Mouse (Mus musculus): Measurements from ENCODE around the gene Arhgap23. TPM values are rescaled to one million over a fixed set of nuclear protein-coding genes. Genes with fewer than 3 reads are reported as not detected.

Arhgap23 gene
- total RNA-seq, 2 experiments from 2014 or later: 12.5 to 13.5 TPM

DNA sequence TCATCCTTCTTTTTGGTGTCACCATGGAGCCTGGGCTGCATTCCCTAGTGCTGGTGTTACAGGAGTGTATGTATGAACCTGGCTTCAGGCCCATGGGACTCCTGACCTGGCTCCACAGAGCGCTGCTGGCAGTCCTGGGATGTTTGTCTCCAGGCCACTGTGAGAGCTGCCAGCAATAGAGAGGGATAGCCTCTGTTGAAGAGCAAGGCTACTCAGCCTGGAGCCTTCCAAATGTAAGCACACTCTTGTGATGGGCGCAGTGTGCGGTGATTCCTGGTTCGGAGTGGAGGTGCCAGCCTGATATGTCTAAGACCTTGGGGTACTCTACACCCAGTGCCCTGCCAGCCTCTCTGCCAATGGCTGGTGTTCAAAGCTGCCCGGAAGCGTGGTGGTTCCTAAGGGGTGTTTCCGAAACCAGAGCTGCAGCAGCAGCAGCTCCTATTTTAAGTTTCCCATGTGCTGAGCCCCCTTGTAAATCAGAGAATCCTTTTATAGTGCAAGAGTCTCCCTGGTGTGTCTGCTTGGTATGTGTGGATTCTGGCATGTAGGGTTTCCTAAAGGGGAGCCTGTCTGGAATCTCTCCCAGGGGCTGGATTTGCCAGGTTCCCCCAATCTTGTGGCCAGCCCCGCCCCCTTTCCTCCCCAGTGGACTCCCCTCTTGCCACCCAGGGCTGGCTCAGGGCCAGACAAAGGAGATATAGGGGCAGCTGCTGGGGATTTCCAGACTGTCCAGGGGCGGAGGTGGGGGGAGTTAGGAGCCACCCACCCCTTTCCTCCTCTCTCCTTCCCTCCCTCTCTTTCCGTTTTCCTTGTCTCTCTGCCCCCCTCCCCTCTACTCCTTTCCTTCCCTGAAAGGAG lies 9.0 kb upstream of the Arhgap23 start:
- DNase-seq: peak; percentile 73 to 77

DNA sequence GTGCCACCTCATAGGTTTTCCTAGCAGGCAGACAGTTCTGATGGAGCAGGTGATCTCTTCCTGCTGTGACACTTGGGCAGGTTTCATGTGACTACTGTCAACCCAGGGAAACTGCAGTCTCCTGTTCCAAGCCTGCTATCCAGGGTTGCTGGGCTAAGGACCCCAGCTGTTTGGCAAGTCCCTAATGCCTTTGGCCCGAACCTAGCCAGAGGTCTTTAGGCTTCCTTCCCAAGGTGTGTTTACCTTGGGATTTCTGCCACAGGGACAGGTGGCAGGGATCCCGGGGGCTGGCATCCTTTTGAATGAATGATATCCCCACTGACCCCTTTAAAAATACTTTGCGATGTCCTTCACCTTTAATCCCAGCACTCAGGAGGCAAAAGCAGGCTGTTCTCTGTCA lies 7.9 kb upstream of the Arhgap23 start:
- no peak for DNase-seq

DNA sequence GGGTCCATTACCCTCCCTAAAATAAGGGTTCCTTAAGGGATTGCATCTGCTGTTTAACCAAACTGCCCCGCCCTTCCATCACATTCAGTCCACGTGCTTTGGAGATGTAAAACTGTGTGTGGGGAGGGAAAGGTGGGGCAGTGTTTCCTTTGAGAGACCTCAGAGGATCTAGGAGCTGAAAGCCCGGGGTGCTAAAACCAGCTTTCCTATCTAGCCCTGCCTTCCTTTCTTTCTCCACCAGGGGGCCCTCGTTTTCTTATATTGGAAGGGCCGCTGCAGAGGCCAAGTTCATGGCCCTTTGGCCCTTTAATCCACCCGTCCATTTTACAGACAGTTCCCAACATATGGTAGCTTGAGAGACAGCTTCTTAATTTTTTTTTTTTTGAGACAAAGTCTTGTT lies 7.2 kb upstream of the Arhgap23 start:
- peak; percentile 85 to 93 for DNase-seq

DNA sequence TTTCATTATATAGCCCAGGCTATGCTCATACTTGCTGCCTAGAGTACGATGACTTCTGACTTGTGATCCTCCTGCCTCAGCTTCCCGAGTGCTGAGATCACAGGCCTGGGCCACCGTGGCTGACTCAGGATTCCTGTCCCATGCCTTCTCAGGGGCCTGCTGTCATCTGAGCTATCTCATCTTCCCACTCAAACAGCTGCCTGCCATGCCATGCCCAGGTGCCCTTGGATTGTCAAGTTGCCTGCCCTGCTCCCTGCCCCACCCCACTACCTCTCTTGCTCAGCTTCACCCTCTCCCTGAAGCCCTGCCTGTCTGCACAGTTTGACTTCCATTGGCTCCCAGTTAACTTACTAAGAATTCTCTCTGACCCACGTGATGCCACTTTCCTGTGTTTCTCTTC lies 4.4 kb upstream of the Arhgap23 start:
- no peak for DNase-seq

DNA sequence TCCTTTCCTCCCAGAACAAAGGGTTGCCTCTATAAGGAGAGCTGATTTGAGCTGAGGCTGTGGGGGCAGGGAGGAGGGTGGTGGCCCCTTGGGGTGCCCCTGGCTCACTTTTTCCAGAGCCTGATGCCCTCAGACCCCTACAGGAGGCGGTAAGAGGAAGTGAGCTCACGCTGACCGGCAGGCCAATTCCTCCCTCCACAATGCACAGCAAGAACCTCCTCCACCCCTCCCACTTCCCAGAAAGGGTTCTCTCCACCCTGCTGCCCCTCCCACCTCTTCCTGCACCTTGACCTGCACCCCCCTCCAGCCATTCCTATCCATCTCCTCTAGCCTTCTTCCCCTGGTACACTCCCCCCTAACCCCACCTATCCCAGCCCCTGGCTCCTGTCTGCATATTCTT lies 3.2 kb upstream of the Arhgap23 start:
- peak; percentile 57 to 83 for DNase-seq

DNA sequence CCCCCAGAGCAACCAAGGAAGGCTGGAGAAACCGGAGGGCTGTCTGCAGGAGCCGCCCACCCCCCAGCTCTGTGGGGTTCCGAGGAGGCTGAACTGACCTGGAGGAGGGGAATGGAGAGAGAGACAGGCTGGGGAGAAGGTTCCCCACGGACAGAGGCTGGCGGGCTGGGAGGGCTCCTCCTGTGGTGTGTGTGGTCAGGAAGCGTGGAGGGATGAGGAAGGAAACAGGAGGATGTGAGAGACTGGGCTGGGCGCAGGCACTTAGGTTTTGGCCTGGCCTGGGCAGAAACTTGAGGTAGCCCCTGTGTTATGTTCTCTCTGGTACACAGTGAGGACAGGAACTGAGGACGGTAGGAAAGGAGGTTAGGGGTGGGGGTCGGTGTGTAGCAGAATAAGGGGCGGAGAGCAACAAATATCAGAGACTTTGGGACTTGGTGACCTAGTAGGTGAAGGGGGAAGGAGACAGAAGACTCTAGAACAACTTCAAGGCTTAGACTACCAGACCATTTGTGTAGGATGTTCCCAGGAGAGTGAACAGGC lies 2.5 kb upstream of the Arhgap23 start:
- DNase-seq: peak in 1 of 2 experiments; percentile 49

DNA sequence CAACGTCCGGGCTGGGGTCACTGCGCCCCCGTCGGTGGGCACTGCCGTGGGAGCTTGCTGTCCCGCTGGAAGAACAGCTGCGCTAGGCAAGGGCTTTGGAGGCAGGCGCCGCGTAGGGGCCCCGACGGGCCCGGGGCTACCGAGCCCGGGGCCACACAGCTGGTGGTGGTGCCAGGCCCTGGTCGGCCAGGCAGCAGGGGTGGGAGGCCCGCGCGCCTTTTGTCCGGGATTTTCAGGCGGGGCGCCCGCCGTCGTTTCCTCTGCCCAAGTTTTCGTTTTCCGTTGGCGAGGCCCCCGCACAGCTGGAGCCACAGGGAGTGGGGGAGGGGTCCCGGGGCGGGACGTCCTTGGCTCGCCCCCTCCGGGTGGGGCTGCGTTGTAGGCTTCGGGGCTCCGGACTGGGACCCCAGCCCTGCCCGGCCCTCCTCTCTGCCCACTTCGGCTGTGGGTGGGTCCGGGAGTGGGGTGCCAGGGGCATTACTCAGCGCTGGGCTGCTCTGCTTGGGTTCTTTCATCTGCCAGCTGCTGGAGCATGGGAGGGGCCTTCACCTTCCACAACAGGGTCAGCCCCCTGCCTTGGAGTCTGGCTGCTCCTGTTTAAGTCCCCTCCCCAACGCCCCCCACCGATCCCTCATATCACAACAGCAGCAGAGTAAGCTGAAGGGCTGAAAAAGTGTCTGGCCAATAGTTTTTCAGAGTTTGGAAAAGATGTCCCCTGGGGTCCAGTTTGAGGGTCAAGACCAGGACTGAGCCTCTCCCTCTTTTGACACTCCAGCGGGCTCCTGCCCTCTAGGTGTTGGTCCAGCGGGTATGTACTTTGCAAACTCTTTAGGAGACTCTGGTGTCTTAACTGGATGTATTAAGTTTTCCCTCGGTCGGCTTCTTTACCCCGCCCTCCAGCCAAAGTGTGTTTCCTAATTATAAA lies 641 bp downstream of the Arhgap23 start:
- peak; percentile 72 to 73 for DNase-seq

DNA sequence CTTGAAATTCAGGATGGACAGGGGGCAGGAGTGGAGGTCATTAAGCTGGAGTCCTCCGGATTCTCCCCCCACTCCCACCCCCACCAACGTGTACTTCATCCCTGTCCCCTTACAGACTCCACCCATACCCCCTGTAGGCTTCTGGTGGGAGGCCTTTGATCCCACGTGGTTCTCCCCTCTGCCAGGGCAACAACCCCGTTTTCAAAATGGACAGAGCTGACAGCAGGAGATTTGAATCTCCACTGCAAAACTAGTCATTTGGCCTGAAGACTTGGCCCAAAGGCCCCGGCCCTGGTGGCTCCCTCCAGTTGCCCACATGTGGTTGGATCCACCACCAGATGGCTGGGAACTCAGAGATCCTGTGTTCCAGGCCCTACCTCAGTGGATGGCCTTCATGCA lies 1.3 kb downstream of the Arhgap23 start:
- no peak for DNase-seq

DNA sequence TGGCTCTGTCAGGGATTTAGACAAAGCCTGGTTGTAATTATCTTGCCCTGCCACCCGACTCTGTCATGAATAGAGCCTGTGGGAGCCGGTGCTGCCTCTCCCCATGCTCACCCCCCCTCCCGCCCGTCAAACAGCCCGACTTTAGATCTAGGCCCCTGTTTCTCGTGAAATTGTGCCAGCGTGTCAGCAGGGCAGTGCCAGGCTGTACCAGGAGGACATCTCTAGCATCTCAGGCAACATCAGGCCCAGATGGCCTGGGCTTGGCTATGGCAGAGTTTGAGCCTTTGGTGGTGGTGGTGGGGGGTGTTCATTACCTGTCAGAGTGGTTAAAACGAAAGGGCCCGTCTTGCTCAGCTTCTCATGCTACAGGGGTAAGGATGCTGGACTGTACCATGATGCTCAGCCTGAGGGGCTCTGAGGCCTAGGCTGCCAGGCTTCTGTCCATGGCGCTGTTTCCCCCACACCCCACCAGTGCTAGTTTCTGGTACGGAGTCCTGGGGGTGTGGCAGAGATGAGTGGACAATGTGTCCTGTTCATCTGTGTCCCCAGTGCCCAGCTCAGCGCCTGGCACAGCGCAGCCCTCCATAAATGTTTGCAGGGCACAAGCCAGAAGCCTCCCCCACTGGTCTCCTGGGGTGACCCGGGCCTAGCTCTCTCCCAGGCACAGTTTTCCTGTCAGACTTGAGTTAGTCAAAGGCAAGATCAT lies 3.7 kb downstream of the Arhgap23 start:
- DNase-seq: no peak

DNA sequence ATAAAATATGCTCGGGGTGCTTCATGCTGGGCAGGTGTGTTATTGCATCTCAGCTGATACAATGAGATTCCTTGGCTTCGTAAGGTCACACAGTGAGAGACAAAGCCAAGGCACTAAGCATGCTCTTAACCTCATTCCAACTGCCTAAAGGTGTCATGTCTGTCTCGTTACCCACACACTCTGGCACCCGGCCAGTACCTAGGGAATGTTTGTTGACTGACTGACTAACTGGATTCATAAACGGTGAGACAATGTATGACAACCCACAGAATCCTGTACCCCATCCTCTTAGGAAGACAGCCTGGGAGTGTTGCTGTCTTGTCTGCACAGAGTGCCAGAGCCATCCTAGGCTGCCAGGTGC lies 4.2 kb downstream of the Arhgap23 start:
- DNase-seq: no peak

DNA sequence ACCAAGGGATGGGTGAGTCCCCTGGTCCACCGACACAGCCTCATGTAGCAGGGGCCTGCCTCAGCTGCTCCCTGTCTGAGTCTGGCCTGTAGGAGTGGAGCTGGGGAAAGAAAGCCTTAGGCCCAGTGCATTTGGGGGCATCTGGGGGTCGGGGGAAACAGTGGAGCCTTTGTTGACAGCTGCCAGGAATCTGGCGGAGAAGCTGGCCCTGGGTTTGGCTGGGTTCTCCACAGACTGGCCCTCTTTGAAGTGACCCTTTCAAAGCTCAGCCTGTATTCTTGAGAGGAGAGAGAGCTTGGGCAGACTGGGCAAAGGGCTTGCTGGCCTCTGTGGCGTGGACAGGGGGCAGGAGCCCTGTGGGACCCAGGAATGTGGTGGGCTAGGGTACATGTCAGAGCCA lies 7.2 kb downstream of the Arhgap23 start:
- no peak for DNase-seq

DNA sequence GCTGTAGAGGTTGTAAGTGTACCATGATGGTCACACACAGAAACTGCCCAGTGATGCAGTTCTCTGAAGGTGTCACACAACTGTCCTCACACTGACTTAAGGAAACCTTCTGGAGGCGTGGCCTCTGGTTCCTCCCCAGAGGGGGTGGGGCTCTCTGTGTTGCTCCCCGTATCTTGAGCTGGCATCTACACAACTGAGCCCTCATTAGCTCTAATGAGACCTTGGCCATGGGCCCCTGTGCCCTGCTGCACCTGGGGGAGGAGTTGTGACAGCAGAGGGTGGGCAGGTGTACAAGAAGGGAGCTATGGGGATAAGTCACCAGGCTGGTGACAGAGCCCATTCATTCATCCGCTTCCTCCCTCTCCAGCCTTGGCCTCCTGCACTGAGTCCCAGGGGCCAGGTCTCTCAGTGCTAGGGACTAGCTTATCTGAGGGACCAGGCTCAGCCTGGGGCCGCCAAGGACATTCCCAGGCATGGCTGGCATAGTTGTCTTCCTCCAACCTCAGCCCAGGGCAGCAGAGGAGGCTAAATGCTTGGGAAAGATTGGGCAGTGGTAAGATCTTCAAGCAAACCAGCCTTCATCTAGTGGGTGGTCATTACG lies 8.9 kb downstream of the Arhgap23 start:
- no peak for DNase-seq

DNA sequence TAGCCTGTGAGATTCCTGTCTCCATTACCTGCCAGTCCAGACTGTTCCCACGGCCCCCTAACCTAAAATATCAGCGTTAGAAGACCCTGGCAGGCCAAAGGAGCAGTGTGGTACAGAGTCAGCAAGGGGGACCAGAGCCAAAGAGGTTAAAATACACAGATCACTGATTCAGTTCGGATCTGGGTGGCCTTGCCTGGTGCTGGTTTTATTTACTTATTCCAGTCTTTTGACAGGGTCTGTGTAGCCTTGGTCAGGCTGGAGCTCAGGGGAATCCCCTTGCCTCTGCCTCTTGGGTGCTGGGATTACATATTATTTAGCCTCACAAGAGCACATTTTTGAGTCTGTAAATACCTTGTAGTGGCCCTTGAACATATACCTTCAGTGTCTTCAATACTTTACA lies 9.5 kb downstream of the Arhgap23 start:
- DNase-seq: no peak

DNA sequence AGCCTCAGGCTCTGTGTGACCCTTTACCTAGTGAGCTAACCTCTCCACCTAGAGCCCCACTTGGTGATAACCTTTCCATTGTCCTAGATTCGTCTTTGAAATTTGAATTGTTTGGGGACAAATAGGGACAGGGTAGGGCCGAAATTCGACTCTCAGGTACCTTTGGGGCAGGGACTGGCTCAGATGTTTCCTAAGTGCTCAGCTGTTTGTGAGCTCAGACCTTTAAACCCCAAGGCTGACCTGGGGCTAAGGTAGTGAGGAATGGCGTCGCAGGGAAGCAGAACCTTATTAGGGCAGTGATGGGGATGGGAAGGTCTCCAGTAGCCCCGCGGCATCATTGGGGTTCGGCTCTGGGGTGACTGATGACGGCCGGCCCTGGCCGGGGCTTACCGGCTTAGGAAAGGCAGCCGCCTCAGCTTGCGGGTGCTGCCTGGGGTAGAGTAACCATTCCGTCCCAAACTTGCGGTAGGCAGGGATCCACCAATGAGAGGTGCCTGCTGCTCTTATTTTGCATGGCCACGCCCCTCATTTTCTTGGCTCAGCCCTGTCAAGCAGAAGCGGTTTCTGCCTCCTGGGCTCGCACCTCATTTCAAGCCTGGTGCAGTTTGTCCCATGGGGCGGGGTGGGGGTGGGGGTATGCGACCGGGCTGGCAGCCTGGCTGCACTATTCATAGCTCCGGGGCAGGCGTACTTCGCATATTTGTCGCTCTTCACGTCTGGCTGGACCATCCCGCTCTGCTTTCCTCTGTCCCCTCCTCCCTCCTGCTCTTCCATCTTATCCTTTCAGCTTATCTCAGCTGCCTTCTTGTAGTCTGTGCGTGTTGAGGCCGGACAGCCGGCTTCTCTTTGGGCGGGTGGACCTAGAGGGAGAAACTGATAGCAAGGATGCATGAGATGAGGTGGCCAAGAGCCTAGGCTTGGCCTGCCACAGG lies 12.7 kb downstream of the Arhgap23 start:
- peak; percentile 86 to 93 for DNase-seq

DNA sequence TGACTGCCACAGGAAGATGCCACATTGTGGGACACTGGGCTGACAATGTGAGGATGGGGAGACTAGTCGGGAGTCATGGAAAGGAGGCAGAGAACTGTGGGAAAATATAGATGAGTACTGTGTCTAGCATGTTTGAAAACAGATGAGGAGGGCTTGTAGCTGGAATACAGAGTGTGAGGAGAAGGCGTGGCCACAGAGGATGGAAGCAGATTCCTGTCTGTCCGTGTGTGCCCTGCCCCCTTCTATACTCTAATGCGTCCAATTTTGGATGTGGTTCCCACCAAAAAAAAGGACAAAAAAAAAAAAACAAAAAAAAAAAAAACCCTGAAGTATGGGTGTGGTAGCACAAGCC lies 13.4 kb downstream of the Arhgap23 start:
- DNase-seq: no peak

DNA sequence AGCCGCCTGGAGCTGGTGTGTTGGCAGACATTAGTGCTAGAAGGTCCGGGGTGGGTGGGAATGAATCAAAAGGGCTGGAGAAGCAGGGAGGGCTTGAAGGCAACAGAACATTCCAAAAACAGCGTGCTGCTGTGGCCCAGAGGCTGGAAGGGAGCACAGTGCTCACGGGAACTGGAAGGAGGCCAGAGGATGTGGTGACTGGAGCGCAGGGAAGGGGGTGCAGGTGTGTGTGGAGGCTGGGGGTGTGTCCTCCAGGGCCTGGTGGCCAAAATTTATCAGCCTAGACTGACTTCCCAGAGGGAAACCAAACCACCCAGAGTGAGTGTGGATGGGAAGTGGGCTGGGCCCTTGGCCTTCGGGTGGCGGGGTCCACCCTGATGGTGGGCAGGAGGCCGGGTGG lies 14.3 kb downstream of the Arhgap23 start:
- DNase-seq: peak; percentile 58 to 66

DNA sequence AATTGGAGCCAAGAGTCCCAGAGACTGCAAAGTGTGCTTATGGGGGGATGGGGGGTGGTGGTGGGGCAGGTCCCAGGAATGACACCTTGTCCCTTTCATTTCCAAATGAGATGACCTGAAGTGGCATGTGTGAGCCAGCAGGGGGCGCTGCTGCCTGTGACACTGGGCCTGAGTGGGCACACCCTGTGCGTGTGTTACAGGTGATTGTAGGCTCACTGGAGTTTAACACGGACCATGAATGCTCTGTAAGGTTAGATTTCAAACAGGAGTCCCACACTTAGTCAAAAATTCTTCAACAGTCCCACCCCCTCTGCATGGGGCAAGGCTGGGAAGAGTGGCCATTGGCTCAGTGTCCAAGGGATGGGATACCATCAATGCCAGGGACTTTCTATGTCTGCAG lies 16.7 kb downstream of the Arhgap23 start:
- DNase-seq: peak; percentile 68 to 86

DNA sequence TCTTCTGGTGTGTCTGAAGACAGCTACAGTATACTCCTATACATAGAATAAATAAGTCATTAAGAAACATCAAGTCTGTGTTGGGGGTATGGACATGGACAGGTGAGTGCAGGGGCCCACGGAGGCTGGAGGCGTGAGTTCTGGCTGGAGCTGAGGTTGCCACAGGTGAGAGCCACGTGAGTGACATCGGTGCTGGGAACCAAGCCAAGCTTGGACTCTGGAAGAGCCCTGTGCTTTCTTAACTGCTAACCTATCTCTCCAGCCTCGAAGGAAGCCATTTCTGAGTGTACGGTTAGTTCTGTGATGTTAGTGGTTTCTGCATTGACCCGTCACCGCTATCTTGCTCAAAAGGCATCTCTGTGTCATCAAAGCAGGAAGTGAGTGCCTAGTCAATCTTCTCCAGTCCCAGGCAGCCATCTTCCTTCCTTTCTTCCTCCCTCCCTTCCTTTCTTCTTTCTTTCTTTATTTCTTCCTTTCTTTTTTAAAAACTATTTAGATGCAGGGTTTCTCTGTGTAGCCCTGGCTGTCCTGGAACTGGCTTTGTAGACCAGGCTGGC lies 17.7 kb downstream of the Arhgap23 start:
- no peak for DNase-seq

DNA sequence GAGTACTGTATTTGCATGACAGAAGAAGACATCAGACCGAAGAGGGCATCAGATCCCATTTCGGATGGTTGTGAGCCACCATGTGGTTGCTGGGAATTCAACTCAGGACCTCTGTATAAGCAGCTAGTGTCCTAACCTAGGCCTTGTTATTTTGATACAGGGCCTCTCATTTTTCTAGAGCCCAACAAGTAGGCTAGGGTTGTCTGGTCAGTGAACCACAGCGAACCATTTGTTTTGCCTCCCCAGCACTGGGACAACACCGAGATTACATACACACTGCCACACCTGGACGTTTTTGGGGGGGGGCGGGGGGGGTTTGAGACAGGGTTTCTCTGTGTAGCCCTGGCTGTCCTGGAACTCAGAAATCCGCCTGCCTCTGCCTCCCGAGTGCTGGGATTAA lies 18.8 kb downstream of the Arhgap23 start:
- DNase-seq: no peak

DNA sequence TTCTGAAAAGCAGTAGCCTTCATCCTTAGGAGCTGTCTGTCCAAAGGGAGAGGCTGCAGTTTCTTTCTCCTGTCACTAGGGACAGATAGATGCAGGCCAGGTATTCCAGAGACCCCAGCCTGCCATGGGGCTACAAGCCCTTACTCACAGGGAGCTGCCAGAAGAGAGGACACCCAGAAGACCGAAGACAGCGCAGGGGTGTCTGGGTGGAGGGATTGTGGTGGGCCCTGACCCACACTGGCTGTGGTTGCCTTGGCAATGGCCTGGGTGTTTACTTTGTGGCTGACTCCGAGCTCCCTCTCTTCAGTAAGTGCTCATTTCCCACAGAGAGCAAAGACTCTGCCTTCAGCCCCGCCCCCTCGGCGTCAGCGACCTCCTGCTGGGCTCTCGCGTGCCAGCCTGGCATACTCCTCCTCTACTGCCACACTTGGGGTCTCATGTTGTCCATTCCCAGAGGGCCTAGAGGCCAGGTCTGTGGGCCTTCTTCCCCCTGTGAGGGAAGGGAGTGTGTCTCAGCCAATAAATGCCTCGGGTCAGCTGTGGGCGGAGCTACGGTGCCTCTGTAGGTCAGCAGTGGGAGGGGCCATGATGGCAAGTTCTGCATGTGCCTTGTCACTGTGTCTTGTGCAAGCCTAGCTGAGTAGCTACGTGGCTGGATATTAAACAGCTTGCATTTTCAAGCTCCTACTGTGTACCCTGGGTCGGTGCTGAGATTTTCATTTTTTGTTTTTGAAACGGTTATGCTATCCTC lies 19.5 kb downstream of the Arhgap23 start:
- DNase-seq: peak; percentile 90 to 92

Measured in heart, adult 18-20 months (tissue).